Mouse (Mus musculus) E14TG2a.4 (cell line): ENCODE measurements around the gene Ttc24.

ENCODE experiments used
- CTCF ChIP-seq: conservative IDR thresholded peaks from 2 replicates; pipeline ENCODE4 v1.5.1; 2014; ENCODE audit warnings: low read length
- NANOG ChIP-seq: IDR thresholded peaks from 2 replicates; pipeline ENCODE4 v1.6.1; 2014; ENCODE audit warnings: borderline replicate concordance, low read length, mixed read lengths
- POU5F1 ChIP-seq: IDR thresholded peaks from 2 replicates; pipeline ENCODE4 v1.6.1; 2014; ENCODE audit warnings: low read length, borderline replicate concordance

- TF ChIP-seq CTCF (no peak), POU5F1 (no peak), NANOG (no peak)
Measured at GRCm38 (mm10) chr3:88068386-88068785, 9.7 kb downstream of the Ttc24 start.
